Mouse (Mus musculus) midbrain, embryonic 16.5 days (tissue): ENCODE results near the gene Hba-a2. TPM values are rescaled to one million over a fixed set of nuclear protein-coding genes. Genes with fewer than 3 reads are reported as not detected.

ENCODE experiments used
- ATAC-seq: fragments of 200-750 bp; cut with Nextera tagmentation; 2 replicates; pipeline ENCODE4 v1.8.0; 2017; ENCODE audit warnings: moderate TSS enrichment
- H3K27ac ChIP-seq: fragments of 300-500 bp; sonication (generic); 2 replicates; pipeline ENCODE4 v1.5.1; 2014; ENCODE audit warnings: mild to moderate bottlenecking, low read length, mixed read lengths
- H3K27me3 ChIP-seq: fragments of 300-500 bp; sonication (generic); 2 replicates; pipeline ENCODE4 v1.6.1; 2014; ENCODE audit warnings: low read depth, low read length, mixed read lengths; ENCODE audit not compliant: control insufficient read depth, insufficient read depth
- H3K36me3 ChIP-seq: fragments of 300-500 bp; sonication (generic); 2 replicates; pipeline ENCODE4 v1.6.1; 2014; ENCODE audit warnings: mild to moderate bottlenecking, low read length, moderate library complexity, mixed read lengths; ENCODE audit not compliant: control insufficient read depth, insufficient read depth
- H3K4me1 ChIP-seq: fragments of 300-500 bp; sonication (generic); 2 replicates; pipeline ENCODE4 v1.6.1; 2014; ENCODE audit warnings: mild to moderate bottlenecking, low read length, mixed read lengths; ENCODE audit not compliant: control insufficient read depth, insufficient read depth
- H3K4me2 ChIP-seq: fragments of 300-500 bp; sonication (generic); 2 replicates; pipeline ENCODE4 v1.6.1; 2014; ENCODE audit warnings: mild to moderate bottlenecking, low read length, mixed read lengths
- H3K4me3 ChIP-seq: fragments of 300-500 bp; sonication (generic); 2 replicates; pipeline ENCODE4 v1.5.1; 2014; ENCODE audit warnings: low read depth, mild to moderate bottlenecking, low read length, moderate library complexity, mixed read lengths
- H3K9ac ChIP-seq: fragments of 300-500 bp; sonication (generic); 2 replicates; pipeline ENCODE4 v1.6.1; 2014; ENCODE audit warnings: low read depth, low read length, mixed read lengths
- H3K9me3 ChIP-seq: fragments of 300-500 bp; sonication (generic); replicated peaks from 2 replicates; pipeline ENCODE4 v1.6.1; 2014; ENCODE audit warnings: mild to moderate bottlenecking, low read length, mixed read lengths; ENCODE audit not compliant: control insufficient read depth, poor library complexity, severe bottlenecking
- WGBS: fragments of 180-500 bp; shearing (Covaris S2); extraction: QIAGEN DNeasy Blood & Tissue Kit; methylation state at CpG from one replicate; pipeline ENCODE4 v1.1.7; 2014; 5-methylcytosine and 5-hydroxymethylcytosine counted together
- polyA plus RNA-seq: library from polyadenylated mRNA; unstranded; fragments of >200 nt; fragmentation: Nextera tagmentation; extraction: Ambion mirVana; gene quantifications from 2 replicates; pipeline ENCODE4 v1.2.1, GENCODE M21; 2015

Hba-a2 gene
- polyA plus RNA-seq, 1 experiment from 2014 or later, result 5,737 TPM

DNA sequence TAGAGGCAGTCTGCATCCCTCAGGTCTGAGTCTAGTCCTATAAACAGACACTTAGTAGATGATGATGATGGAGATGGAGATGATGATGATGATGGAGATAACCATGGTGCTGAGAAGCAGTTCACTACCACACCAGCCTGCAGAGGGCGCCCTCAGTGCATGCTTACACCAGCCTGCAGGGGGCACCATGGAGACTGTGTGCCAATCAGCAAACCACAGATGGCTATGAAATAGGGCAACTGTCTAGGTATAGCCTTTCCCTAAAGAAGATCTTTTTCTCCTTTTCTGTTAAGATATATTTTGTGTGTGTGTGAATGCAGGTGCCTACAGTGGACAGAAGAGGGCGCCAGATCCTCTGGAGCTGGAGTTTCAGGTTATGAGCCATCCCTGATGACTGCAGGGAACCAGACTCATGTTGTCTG lies 46.5 kb downstream of the Hba-a2 start:
- no peak overlapping the region for H3K4me2 ChIP-seq
- H3K4me3 ChIP-seq, result no peak overlapping the region
- no peaks in the 10 kb centered on the region for H3K36me3 ChIP-seq
- no peak overlapping the region for H3K9ac ChIP-seq
- H3K27me3 ChIP-seq, result no peaks in the 10 kb centered on the region
- 11% methylated on average over 2 of the region's 2 CpGs for WGBS
- ATAC-seq, result no peak
- no peaks in the 10 kb centered on the region for H3K9me3 ChIP-seq
- peaks cover 8% of the 10 kb centered on the region for H3K4me1 ChIP-seq
- no peak overlapping the region for H3K27ac ChIP-seq

DNA sequence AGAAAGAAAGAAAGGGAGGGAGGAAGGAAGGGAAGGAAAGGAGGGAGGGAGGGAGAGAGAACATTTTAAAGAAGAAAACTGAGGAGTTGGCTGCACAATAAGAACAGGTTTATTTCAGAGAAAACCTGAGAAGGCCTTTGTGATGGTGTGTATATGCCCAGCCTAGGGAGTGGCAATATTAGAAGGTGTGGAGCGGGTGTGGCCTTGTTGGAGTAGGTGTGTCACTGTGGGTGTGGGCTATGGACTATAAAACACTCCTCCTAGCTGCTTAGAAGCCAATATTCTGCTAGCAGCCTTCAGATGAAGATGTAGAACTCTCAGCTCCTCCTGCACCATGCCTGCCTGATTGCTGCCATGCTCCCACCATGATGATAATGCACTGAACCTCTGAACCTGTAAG lies 47.1 kb downstream of the Hba-a2 start:
- ATAC-seq, result no peak
- WGBS, result 95% methylated on average over 1 of the region's 1 CpGs
- no peaks in the 10 kb centered on the region for H3K36me3 ChIP-seq

GRCm38 (mm10) chr11:32345504-32346297 lies 49.4 kb downstream of the Hba-a2 start:
- H3K4me1 ChIP-seq, result peaks cover 29% of the 10 kb centered on the region
- no peak overlapping the region for H3K4me3 ChIP-seq
- H3K36me3 ChIP-seq, result no peaks in the 10 kb centered on the region
- no peak for ATAC-seq
- H3K9ac ChIP-seq, result no peak overlapping the region
- no peaks in the 10 kb centered on the region for H3K27me3 ChIP-seq
- 75% methylated on average over 6 of the region's 6 CpGs for WGBS
- H3K9me3 ChIP-seq, result no peaks in the 10 kb centered on the region
- no peak overlapping the region for H3K4me2 ChIP-seq
- H3K27ac ChIP-seq, result no peak overlapping the region

More for the DNA sequence above, 47.1 kb downstream of the Hba-a2 start:
- H3K4me2 ChIP-seq, result no peak overlapping the region
- H3K4me1 ChIP-seq, result peaks cover 8% of the 10 kb centered on the region
- H3K27me3 ChIP-seq, result no peaks in the 10 kb centered on the region
- H3K9me3 ChIP-seq, result no peaks in the 10 kb centered on the region
- H3K27ac ChIP-seq, result no peak overlapping the region
- no peak overlapping the region for H3K4me3 ChIP-seq
- no peak overlapping the region for H3K9ac ChIP-seq

Other genes with a start within 250 kb of the Hba-a2 start
- not detected in 2 replicates for gene Il9r, start 96.2 kb upstream of the Hba-a2 start, polyA plus RNA-seq
- gene Snrnp25, start 91.1 kb upstream of the Hba-a2 start, polyA plus RNA-seq, result 37.2 and 41.2 TPM in 2 replicates
- 18.5 and 24.0 TPM in 2 replicates for gene Rhbdf1, start 74.2 kb upstream of the Hba-a2 start, polyA plus RNA-seq
- 36.1 and 41.7 TPM in 2 replicates for gene Mpg, start 70.0 kb upstream of the Hba-a2 start, polyA plus RNA-seq
- gene Nprl3, start 28.8 kb upstream of the Hba-a2 start, polyA plus RNA-seq, result 45.3 and 52.4 TPM in 2 replicates
- 3.2 and 11.6 TPM in 2 replicates for gene Hba-x, start 20.1 kb upstream of the Hba-a2 start, polyA plus RNA-seq
- 2,278 and 2,570 TPM in 2 replicates for gene Hba-a1, start 13.0 kb upstream of the Hba-a2 start, polyA plus RNA-seq
- gene Hbq1b, start 9.5 kb upstream of the Hba-a2 start, polyA plus RNA-seq, result 1.1 and 1.5 TPM in 2 replicates
- 1.7 and 2.0 TPM in 2 replicates for gene Hbq1a, start 3.6 kb downstream of the Hba-a2 start, polyA plus RNA-seq
- gene Sh3pxd2b, start 51.3 kb downstream of the Hba-a2 start, polyA plus RNA-seq, result 21.6 and 23.4 TPM in 2 replicates
- 43.0 and 46.6 TPM in 2 replicates for gene Ubtd2, start 158.9 kb downstream of the Hba-a2 start, polyA plus RNA-seq
- not detected in 2 replicates for gene Efcab9, start 235.6 kb downstream of the Hba-a2 start, polyA plus RNA-seq
- 1.2 and 1.7 TPM in 2 replicates for gene Stk10, start 236.8 kb downstream of the Hba-a2 start, polyA plus RNA-seq